Mouse (Mus musculus): Measurements from ENCODE around the gene Cd248. TPM values are rescaled to one million over a fixed set of nuclear protein-coding genes. Genes with fewer than 3 reads are reported as not detected.
A peak's percentile ranks its signal among the peaks of the same experiment; 100 is the strongest.

Cd248 gene
- total and polyA plus RNA-seq, 2 experiments from 2014 or later = 15.7 to 22.0 TPM

- Histone ChIP-seq H3K27me3 (ENCODE audit: insufficient read depth, low read length) (no peaks in the 10 kb centered on the region), H3K36me3 (ENCODE audit: insufficient read depth, low read length) (peaks cover 12% of the 10 kb centered on the region), H3K4me2 (ENCODE audit: low read depth, low read length, poor library complexity, severe bottlenecking) (peak within 1 kb of the TSS; percentile 96), H3K4me1 (ENCODE audit: insufficient read depth, low read length) (peaks cover 15% of the 10 kb centered on the region), H3K27ac (ENCODE audit: low read depth, low read length) (0 out of 2 replicates have a peak within 1 kb of the TSS, but pooled peaks have one; percentile 3), H3K4me3 (ENCODE audit: low read depth, low read length) (peak within 1 kb of the TSS; percentile 82), H3K9ac (replicated peaks; ENCODE audit: low read length, poor library complexity, severe bottlenecking) (peak within 1 kb of the TSS; percentile 76), H3K9me3 (ENCODE audit: low read length) (no peaks in the 10 kb centered on the region)
- peak; percentile 61 for ATAC-seq (ENCODE audit: low FRiP score)
- 6% methylated on average over 40 of the region's 40 CpGs for WGBS
- peak; percentile 96 for DNase-seq (ENCODE audit: low spot score)
- peak; percentile 11; the same call in 1 of the 2 replicates for TF ChIP-seq CTCF (IDR thresholded peaks at IDR 0.05)
Measured at GRCm38 (mm10) chr19:5040862-5041523, 26.9 kb upstream of the Cd248 start, which contains the start of gene Brms1. TSS of gene Brms1 (plus strand) at chr19:5041354.

DNA sequence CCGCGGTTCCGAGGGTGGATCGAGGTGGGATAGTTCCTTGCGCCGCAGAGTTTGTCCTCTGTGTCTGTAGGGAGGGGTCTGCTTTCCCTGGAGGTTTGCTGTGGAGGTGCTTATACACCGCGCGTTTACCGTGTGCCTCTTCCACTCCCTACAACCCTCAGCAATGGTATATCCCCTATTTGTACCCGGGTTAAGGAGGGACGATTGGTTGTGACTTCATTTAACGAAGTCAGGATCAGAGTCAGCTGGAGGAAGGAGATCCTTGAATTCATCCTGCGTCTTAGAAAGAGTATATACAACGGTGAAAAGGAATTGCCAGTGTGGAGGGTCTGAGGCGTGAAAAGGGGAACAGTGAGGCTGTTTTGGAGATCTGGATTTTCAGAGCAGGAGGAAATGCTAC lies 26.3 kb upstream of the Cd248 start:
- peak overlapping the region; percentile 76 for H3K9ac ChIP-seq (replicated peaks; ENCODE audit: low read length, poor library complexity, severe bottlenecking)
- DNase-seq (ENCODE audit: low spot score) (no peak), ATAC-seq (ENCODE audit: low FRiP score) (no peak)
- WGBS = 2% methylated on average over 16 of the region's 16 CpGs
- H3K4me1 ChIP-seq (ENCODE audit: insufficient read depth, low read length) = peaks cover 15% of the 10 kb centered on the region
- H3K36me3 ChIP-seq (ENCODE audit: insufficient read depth, low read length) = peaks cover 18% of the 10 kb centered on the region
- H3K4me2 ChIP-seq (ENCODE audit: low read depth, low read length, poor library complexity, severe bottlenecking) = peak overlapping the region; percentile 96
- TF ChIP-seq CTCF (IDR thresholded peaks at IDR 0.05) = no peak
- H3K4me3 ChIP-seq (ENCODE audit: low read depth, low read length) = peak overlapping the region; percentile 82
- 0 out of 2 replicates have a peak overlapping the region, but pooled peaks have one; percentile 3 for H3K27ac ChIP-seq (ENCODE audit: low read depth, low read length)
- H3K27me3 ChIP-seq (ENCODE audit: insufficient read depth, low read length) = no peaks in the 10 kb centered on the region
- H3K9me3 ChIP-seq (ENCODE audit: low read length) = no peaks in the 10 kb centered on the region

DNA sequence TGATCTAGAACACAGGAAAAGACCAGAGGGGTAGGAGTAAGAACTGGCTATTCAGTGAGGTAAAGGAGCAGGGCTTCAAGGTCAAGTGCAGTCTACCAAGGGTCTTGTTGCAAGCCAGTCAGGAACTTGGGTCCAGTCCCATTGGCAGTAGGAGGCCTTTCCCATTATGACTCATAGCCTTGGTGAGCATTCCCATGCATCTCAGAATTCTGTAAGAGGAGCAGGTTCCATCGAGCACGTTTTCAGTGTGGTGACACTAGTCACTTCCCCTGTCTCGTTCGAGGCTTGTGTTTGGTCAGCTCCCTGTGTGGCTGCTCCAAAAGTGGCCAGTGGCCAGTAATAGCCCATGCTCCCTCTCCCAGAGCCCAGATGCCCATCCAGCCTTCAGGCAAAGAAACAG lies 22.3 kb upstream of the Cd248 start:
- no peak for DNase-seq (ENCODE audit: low spot score)
- Histone ChIP-seq H3K9ac (replicated peaks; ENCODE audit: low read length, poor library complexity, severe bottlenecking) (no peak overlapping the region), H3K4me2 (ENCODE audit: low read depth, low read length, poor library complexity, severe bottlenecking) (no peak overlapping the region), H3K4me3 (ENCODE audit: low read depth, low read length) (no peak overlapping the region), H3K27me3 (ENCODE audit: insufficient read depth, low read length) (no peaks in the 10 kb centered on the region), H3K4me1 (ENCODE audit: insufficient read depth, low read length) (peaks cover 12% of the 10 kb centered on the region), H3K36me3 (ENCODE audit: insufficient read depth, low read length) (peaks cover 43% of the 10 kb centered on the region), H3K9me3 (ENCODE audit: low read length) (no peaks in the 10 kb centered on the region), H3K27ac (ENCODE audit: low read depth, low read length) (no peak overlapping the region)
- 81% methylated on average over 4 of the region's 4 CpGs for WGBS
- no peak for TF ChIP-seq CTCF (IDR thresholded peaks at IDR 0.05)
- no peak for ATAC-seq (ENCODE audit: low FRiP score)

GRCm38 (mm10) chr19:5048138-5049056 lies 19.5 kb upstream of the Cd248 start:
- no peak overlapping the region for H3K4me2 ChIP-seq (ENCODE audit: low read depth, low read length, poor library complexity, severe bottlenecking)
- WGBS = 84% methylated on average over 14 of the region's 14 CpGs
- H3K27ac ChIP-seq (ENCODE audit: low read depth, low read length) = no peak overlapping the region
- DNase-seq (ENCODE audit: low spot score) (no peak), ATAC-seq (ENCODE audit: low FRiP score) (no peak)
- peaks cover 36% of the 10 kb centered on the region for H3K36me3 ChIP-seq (ENCODE audit: insufficient read depth, low read length)
- H3K9ac ChIP-seq (replicated peaks; ENCODE audit: low read length, poor library complexity, severe bottlenecking) = no peak overlapping the region
- peak; percentile 21; the same call in 1 of the 2 replicates for TF ChIP-seq CTCF (IDR thresholded peaks at IDR 0.05)
- H3K4me1 ChIP-seq (ENCODE audit: insufficient read depth, low read length) = peaks cover 3% of the 10 kb centered on the region
- H3K9me3 ChIP-seq (ENCODE audit: low read length) = no peaks in the 10 kb centered on the region
- H3K27me3 ChIP-seq (ENCODE audit: insufficient read depth, low read length) = peaks cover 19% of the 10 kb centered on the region; the same call in 1 of the 2 replicates
- no peak overlapping the region for H3K4me3 ChIP-seq (ENCODE audit: low read depth, low read length)

GRCm38 (mm10) chr19:5049325-5049724 lies 18.6 kb upstream of the Cd248 start:
- TF ChIP-seq CTCF (IDR thresholded peaks at IDR 0.05) = no peak
- no peaks in the 10 kb centered on the region for H3K9me3 ChIP-seq (ENCODE audit: low read length)
- DNase-seq (ENCODE audit: low spot score) (no peak), ATAC-seq (ENCODE audit: low FRiP score) (no peak)
- WGBS = 45% methylated on average over 6 of the region's 6 CpGs
- H3K9ac ChIP-seq (replicated peaks; ENCODE audit: low read length, poor library complexity, severe bottlenecking) = 0 out of 2 replicates have a peak overlapping the region, but pooled peaks have one; percentile 33
- H3K27ac ChIP-seq (ENCODE audit: low read depth, low read length) = no peak overlapping the region
- peaks cover 34% of the 10 kb centered on the region for H3K36me3 ChIP-seq (ENCODE audit: insufficient read depth, low read length)
- no peak overlapping the region for H3K4me3 ChIP-seq (ENCODE audit: low read depth, low read length)
- peaks cover 23% of the 10 kb centered on the region; the same call in 1 of the 2 replicates for H3K27me3 ChIP-seq (ENCODE audit: insufficient read depth, low read length)
- H3K4me1 ChIP-seq (ENCODE audit: insufficient read depth, low read length) = peaks cover 3% of the 10 kb centered on the region
- no peak overlapping the region for H3K4me2 ChIP-seq (ENCODE audit: low read depth, low read length, poor library complexity, severe bottlenecking)
